Mouse (Mus musculus) hindbrain, embryonic 10.5 days (tissue): ENCODE data around the gene Pusl1. TPM values are rescaled to one million over a fixed set of nuclear protein-coding genes. Genes with fewer than 3 reads are reported as not detected.

Experiments used
- DNase-seq: peaks from one replicate; pipeline ENCODE4 v3.0.0-alpha.2; 2017; ENCODE audit warnings: low spot score
- H3K27ac ChIP-seq: fragments of 300-500 bp; sonication (generic); 2 replicates; pipeline ENCODE4 v1.5.1; 2016; ENCODE audit warnings: mild to moderate bottlenecking, moderate library complexity
- H3K27me3 ChIP-seq: fragments of 300-500 bp; sonication (generic); 2 replicates; pipeline ENCODE4 v1.6.1; 2016; ENCODE audit warnings: mild to moderate bottlenecking; ENCODE audit not compliant: poor library complexity, insufficient read depth, severe bottlenecking
- H3K36me3 ChIP-seq: fragments of 300-500 bp; sonication (generic); 2 replicates; pipeline ENCODE4 v1.6.1; 2016; ENCODE audit warnings: mild to moderate bottlenecking, moderate library complexity
- H3K4me1 ChIP-seq: fragments of 300-500 bp; sonication (generic); replicated peaks from 2 replicates; pipeline ENCODE4 v1.6.1; 2016; ENCODE audit warnings: mild to moderate bottlenecking
- H3K4me3 ChIP-seq: fragments of 300-500 bp; sonication (generic); 2 replicates; pipeline ENCODE4 v1.5.1; 2016; ENCODE audit warnings: mild to moderate bottlenecking, moderate library complexity
- H3K9me3 ChIP-seq: fragments of 300-500 bp; sonication (generic); 2 replicates; pipeline ENCODE4 v1.6.1; 2016; ENCODE audit warnings: mild to moderate bottlenecking, moderate library complexity
- WGBS: fragments of 180-500 bp; shearing (Covaris S2); methylation state at CpG from one replicate; pipeline ENCODE4 v1.1.7; 2016; 5-methylcytosine and 5-hydroxymethylcytosine counted together
- polyA plus RNA-seq: library from polyadenylated mRNA; unstranded; fragments of >200 nt; fragmentation: Nextera tagmentation; extraction: Ambion mirVana; gene quantifications from 2 replicates; pipeline ENCODE4 v1.2.1, GENCODE M21; 2016

Pusl1 gene
- polyA plus RNA-seq, result 49.4 and 52.8 TPM in 2 replicates

GRCm38 (mm10) chr4:155891551-155892001, at the start of gene Pusl1, which contains the start of gene Acap3:
TSS of gene Pusl1 (minus strand) at chr4:155891781.
TSS of gene Acap3 (plus strand) at chr4:155891822.
- under 1% methylated on average over 52 of the region's 52 CpGs for WGBS
- peaks cover 48% of the 10 kb centered on the region for H3K36me3 ChIP-seq
- H3K4me3 ChIP-seq, result peak within 1 kb of the TSS; percentile 69
- H3K4me1 ChIP-seq, result peaks cover 51% of the 10 kb centered on the region
- H3K27ac ChIP-seq, result peak within 1 kb of the TSS; percentile 96
- DNase-seq, result peak; percentile 96
- no peaks in the 10 kb centered on the region for H3K27me3 ChIP-seq
- H3K9me3 ChIP-seq, result no peaks in the 10 kb centered on the region

- no peaks in the 10 kb centered on the region for H3K9me3 ChIP-seq
- no peak overlapping the region for H3K4me3 ChIP-seq
- DNase-seq, result no peak
- H3K27ac ChIP-seq, result no peak overlapping the region
- peaks cover 9% of the 10 kb centered on the region; the same call in 1 of the 2 replicates for H3K4me1 ChIP-seq
- no peaks in the 10 kb centered on the region for H3K36me3 ChIP-seq
- 78% methylated on average over 1 of the region's 1 CpGs for WGBS
- no peaks in the 10 kb centered on the region for H3K27me3 ChIP-seq
These were observed 40.5 kb upstream of the Pusl1 start for GRCm38 (mm10) chr4:155932031-155932430.

GRCm38 (mm10) chr4:155908751-155909150, 17.2 kb upstream of the Pusl1 start:
- no peaks in the 10 kb centered on the region for H3K27me3 ChIP-seq
- H3K36me3 ChIP-seq, result peaks cover 39% of the 10 kb centered on the region
- no peak overlapping the region for H3K4me3 ChIP-seq
- 93% methylated on average over 4 of the region's 4 CpGs for WGBS
- DNase-seq, result no peak
- no peaks in the 10 kb centered on the region for H3K9me3 ChIP-seq
- H3K4me1 ChIP-seq, result no peaks in the 10 kb centered on the region
- H3K27ac ChIP-seq, result no peak overlapping the region

GRCm38 (mm10) chr4:155908281-155908680, 16.7 kb upstream of the Pusl1 start:
- Histone ChIP-seq H3K36me3 (peaks cover 43% of the 10 kb centered on the region), H3K27me3 (no peaks in the 10 kb centered on the region), H3K9me3 (no peaks in the 10 kb centered on the region), H3K4me3 (no peak overlapping the region), H3K27ac (no peak overlapping the region), H3K4me1 (no peaks in the 10 kb centered on the region)
- 79% methylated on average over 7 of the region's 7 CpGs for WGBS
- DNase-seq, result no peak

- WGBS, result 86% methylated on average over 11 of the region's 11 CpGs
These were observed 15.4 kb upstream of the Pusl1 start for GRCm38 (mm10) chr4:155907003-155907402.

GRCm38 (mm10) chr4:155906125-155906524, 14.5 kb upstream of the Pusl1 start:
- no peak overlapping the region for H3K4me3 ChIP-seq
- H3K27me3 ChIP-seq, result no peaks in the 10 kb centered on the region
- no peaks in the 10 kb centered on the region for H3K4me1 ChIP-seq
- no peaks in the 10 kb centered on the region for H3K9me3 ChIP-seq
- H3K36me3 ChIP-seq, result peaks cover 65% of the 10 kb centered on the region
- WGBS, result 85% methylated on average over 9 of the region's 9 CpGs
- no peak overlapping the region for H3K27ac ChIP-seq
- DNase-seq, result no peak

More at GRCm38 (mm10) chr4:155907003-155907402, 15.4 kb upstream of the Pusl1 start:
- DNase-seq, result no peak
- no peaks in the 10 kb centered on the region for H3K9me3 ChIP-seq
- H3K27me3 ChIP-seq, result no peaks in the 10 kb centered on the region
- H3K4me3 ChIP-seq, result no peak overlapping the region
- H3K27ac ChIP-seq, result no peak overlapping the region
- no peaks in the 10 kb centered on the region for H3K4me1 ChIP-seq
- H3K36me3 ChIP-seq, result peaks cover 56% of the 10 kb centered on the region

- 84% methylated on average over 13 of the region's 13 CpGs for WGBS
- DNase-seq, result no peak
- peaks cover 70% of the 10 kb centered on the region for H3K36me3 ChIP-seq
These were observed 14.1 kb upstream of the Pusl1 start for GRCm38 (mm10) chr4:155905634-155906033.

GRCm38 (mm10) chr4:155904318-155905102, 12.9 kb upstream of the Pusl1 start:
- no peaks in the 10 kb centered on the region for H3K27me3 ChIP-seq
- peaks cover 81% of the 10 kb centered on the region for H3K36me3 ChIP-seq
- no peak for DNase-seq
- 92% methylated on average over 13 of the region's 13 CpGs for WGBS
- H3K4me1 ChIP-seq, result no peaks in the 10 kb centered on the region
- H3K4me3 ChIP-seq, result no peak overlapping the region
- H3K27ac ChIP-seq, result no peak overlapping the region
- H3K9me3 ChIP-seq, result no peaks in the 10 kb centered on the region

More at GRCm38 (mm10) chr4:155905634-155906033, 14.1 kb upstream of the Pusl1 start:
- Histone ChIP-seq H3K4me1 (no peaks in the 10 kb centered on the region), H3K9me3 (no peaks in the 10 kb centered on the region), H3K27ac (no peak overlapping the region), H3K4me3 (no peak overlapping the region), H3K27me3 (no peaks in the 10 kb centered on the region)

GRCm38 (mm10) chr4:155903246-155903645, 11.7 kb upstream of the Pusl1 start:
- peaks cover 94% of the 10 kb centered on the region for H3K36me3 ChIP-seq
- WGBS, result 95% methylated on average over 13 of the region's 13 CpGs

GRCm38 (mm10) chr4:155901205-155901604, 9.6 kb upstream of the Pusl1 start:
- Histone ChIP-seq H3K27ac (no peak overlapping the region), H3K4me1 (no peaks in the 10 kb centered on the region), H3K9me3 (no peaks in the 10 kb centered on the region), H3K27me3 (no peaks in the 10 kb centered on the region), H3K36me3 (peaks cover 95% of the 10 kb centered on the region), H3K4me3 (no peak overlapping the region)
- WGBS, result 86% methylated on average over 3 of the region's 3 CpGs
- DNase-seq, result no peak

More at GRCm38 (mm10) chr4:155903246-155903645, 11.7 kb upstream of the Pusl1 start:
- DNase-seq, result no peak
- no peak overlapping the region for H3K4me3 ChIP-seq
- H3K27ac ChIP-seq, result no peak overlapping the region
- H3K9me3 ChIP-seq, result no peaks in the 10 kb centered on the region
- no peaks in the 10 kb centered on the region for H3K4me1 ChIP-seq
- no peaks in the 10 kb centered on the region for H3K27me3 ChIP-seq

- Histone ChIP-seq H3K9me3 (no peaks in the 10 kb centered on the region), H3K27ac (no peak overlapping the region), H3K4me3 (no peak overlapping the region), H3K4me1 (peaks cover 13% of the 10 kb centered on the region), H3K36me3 (peaks cover 84% of the 10 kb centered on the region), H3K27me3 (no peaks in the 10 kb centered on the region)
- WGBS, result 95% methylated on average over 7 of the region's 7 CpGs
- DNase-seq, result no peak
These were observed 7.8 kb upstream of the Pusl1 start for GRCm38 (mm10) chr4:155899355-155899754.

- Histone ChIP-seq H3K4me1 (peaks cover 23% of the 10 kb centered on the region), H3K36me3 (peaks cover 74% of the 10 kb centered on the region), H3K9me3 (no peaks in the 10 kb centered on the region), H3K27me3 (no peaks in the 10 kb centered on the region), H3K27ac (no peak overlapping the region), H3K4me3 (no peak overlapping the region)
- DNase-seq, result no peak
- WGBS, result 93% methylated on average over 2 of the region's 2 CpGs
These were observed 6.7 kb upstream of the Pusl1 start for GRCm38 (mm10) chr4:155898318-155898717.

- Histone ChIP-seq H3K27me3 (no peaks in the 10 kb centered on the region), H3K9me3 (no peaks in the 10 kb centered on the region), H3K4me1 (peaks cover 31% of the 10 kb centered on the region), H3K36me3 (peaks cover 55% of the 10 kb centered on the region), H3K27ac (no peak overlapping the region), H3K4me3 (no peak overlapping the region)
- DNase-seq, result no peak
- 97% methylated on average over 12 of the region's 12 CpGs for WGBS
These were observed 4.9 kb upstream of the Pusl1 start for GRCm38 (mm10) chr4:155896461-155896860.
